Mouse (Mus musculus): ENCODE measurements at regions not wholly inside any gene's neighbourhood (a gene's known extent, or its start where the extent isn't known, plus 50 kb on each side); places are given as distances from the start of the nearest gene placed in this dataset.

GRCm38 (mm10) chr9:50421572-50422285 is 72.6 kb upstream of the Plet1 start:
- TF ChIP-seq CTCF (IDR thresholded peaks at IDR 0.05; ENCODE audit: extremely low read depth, insufficient read length, insufficient replicate concordance, low read depth, low read length) (no peak), POLR2A (IDR thresholded peaks at IDR 0.05; ENCODE audit: low read depth, low read length) (no peak)

All from small intestine, adult 2 months (tissue).